Mouse (Mus musculus) CH12.LX (cell line): ENCODE data around the gene Procr. TPM values are rescaled to one million over a fixed set of nuclear protein-coding genes. Genes with fewer than 3 reads are reported as not detected.

Experiments
- DNase-seq: peaks from one replicate; pipeline ENCODE4 v3.0.0-alpha.2; 2013; ENCODE audit errors: extremely low read depth
- H3K27ac ChIP-seq: 2 replicates; pipeline ENCODE4 v1.5.1; 2012; ENCODE audit warnings: low read depth, mild to moderate bottlenecking, control low read depth, moderate library complexity; ENCODE audit not compliant: insufficient read depth
- H3K27me3 ChIP-seq: replicated peaks from 2 replicates; pipeline ENCODE3; 2012; ENCODE audit warnings: inconsistent platforms
- H3K36me3 ChIP-seq, 2 experiments: replicated peaks in 1 of 2; 2 replicates each; pipeline versions ENCODE3 to v1.6.1; 2012; ENCODE audit warnings: inconsistent platforms in 1 of 2, low read length in 1 of 2, mild to moderate bottlenecking in 1 of 2, mixed read lengths in 1 of 2, moderate library complexity in 1 of 2; ENCODE audit not compliant: control insufficient read depth in 1 of 2, insufficient read depth in 1 of 2
- H3K4me1 ChIP-seq, 2 experiments: 2 replicates each; pipeline ENCODE4 v1.6.1; 2012; ENCODE audit warnings: inconsistent platforms in 1 of 2, moderate library complexity in 1 of 2; ENCODE audit not compliant: insufficient read depth in 2 of 2, control insufficient read depth in 1 of 2
- H3K4me2 ChIP-seq: 2 replicates; pipeline ENCODE4 v1.6.1; 2012; ENCODE audit warnings: low read depth, mild to moderate bottlenecking, control low read depth; ENCODE audit not compliant: poor library complexity, insufficient read depth, severe bottlenecking
- H3K4me3 ChIP-seq, 3 experiments: fragments of 150-350 bp in 1 of 3; sonication (generic) in 1 of 3; replicated peaks in 1 of 3; 2 replicates each; pipeline versions ENCODE3 to v1.5.1; 2011 to 2012; ENCODE audit warnings: low read depth in 2 of 3, low read length in 2 of 3, mild to moderate bottlenecking in 2 of 3, moderate library complexity in 2 of 3, control low read depth in 1 of 3, improper control_type of control experiment in 1 of 3, inconsistent platforms in 1 of 3, mixed read lengths in 1 of 3; ENCODE audit not compliant: poor library complexity in 1 of 3
- H3K79me2 ChIP-seq: replicated peaks from 2 replicates; pipeline ENCODE4 v1.6.1; 2012; ENCODE audit warnings: mild to moderate bottlenecking, moderate library complexity; ENCODE audit not compliant: control insufficient read depth, poor library complexity, insufficient read depth, severe bottlenecking; ENCODE audit errors: extremely low read depth
- H3K9ac ChIP-seq: 2 replicates; pipeline ENCODE4 v1.6.1; 2012; ENCODE audit warnings: low read depth, mild to moderate bottlenecking, control low read depth, moderate library complexity; ENCODE audit not compliant: insufficient read depth
- H3K9me3 ChIP-seq: replicated peaks from 2 replicates; pipeline ENCODE3; 2012; ENCODE audit warnings: low read length, inconsistent platforms, mixed read lengths
- CTCF ChIP-seq, 2 experiments: IDR thresholded peaks in 1 of 2; conservative IDR thresholded peaks in 1 of 2; 2 replicates each; pipeline ENCODE4 v1.5.1; 2011 to 2012; ENCODE audit warnings: low read depth in 2 of 2, low read length in 2 of 2, improper control_type of control experiment in 1 of 2, inconsistent platforms in 1 of 2, mild to moderate bottlenecking in 1 of 2, moderate library complexity in 1 of 2
- E2F4 ChIP-seq: IDR thresholded peaks from 2 replicates; pipeline ENCODE4 v1.6.1; 2011; ENCODE audit warnings: low read depth, low read length, improper control_type of control experiment; ENCODE audit not compliant: insufficient replicate concordance
- ELF1 ChIP-seq: IDR thresholded peaks from 2 replicates; pipeline ENCODE4 v1.6.1; 2014; ENCODE audit warnings: low read depth, mild to moderate bottlenecking, inconsistent platforms, low read length, improper control_type of control experiment
- ETS1 ChIP-seq: conservative IDR thresholded peaks from 2 replicates; pipeline ENCODE4 v1.6.1; 2012; ENCODE audit warnings: low read depth, mild to moderate bottlenecking, inconsistent platforms, low read length, improper control_type of control experiment, moderate library complexity
- GABPA ChIP-seq: IDR thresholded peaks from 2 replicates; pipeline ENCODE4 v1.6.1; 2012; ENCODE audit warnings: low read depth, low read length, improper control_type of control experiment, inconsistent platforms; ENCODE audit not compliant: insufficient replicate concordance
- HCFC1 ChIP-seq: IDR thresholded peaks from 2 replicates; pipeline ENCODE4 v1.6.1; 2012; ENCODE audit warnings: low read depth, mild to moderate bottlenecking, inconsistent platforms, low read length, improper control_type of control experiment
- IRF4 ChIP-seq: IDR thresholded peaks from 2 replicates; pipeline ENCODE4 v1.6.1; 2014; ENCODE audit warnings: low read depth, mild to moderate bottlenecking, inconsistent platforms, low read length, improper control_type of control experiment
- JUN ChIP-seq: IDR thresholded peaks from 2 replicates; pipeline ENCODE4 v1.6.1; 2011; ENCODE audit warnings: low read depth, mild to moderate bottlenecking, low read length, improper control_type of control experiment, moderate library complexity; ENCODE audit not compliant: insufficient read depth
- JUND ChIP-seq: conservative IDR thresholded peaks from 2 replicates; pipeline ENCODE4 v1.6.1; 2011; ENCODE audit warnings: low read depth, low read length, improper control_type of control experiment
- KAT2A ChIP-seq: IDR thresholded peaks from 2 replicates; pipeline ENCODE4 v1.6.1; 2012; ENCODE audit warnings: low read length, improper control_type of control experiment, inconsistent platforms; ENCODE audit not compliant: insufficient replicate concordance
- MAZ ChIP-seq: IDR thresholded peaks from 2 replicates; pipeline ENCODE4 v1.6.1; 2012; ENCODE audit warnings: low read depth, mild to moderate bottlenecking, inconsistent platforms, low read length, improper control_type of control experiment, moderate library complexity
- MEF2A ChIP-seq: IDR thresholded peaks from 2 replicates; pipeline ENCODE4 v1.6.1; 2014; ENCODE audit warnings: low read depth, mild to moderate bottlenecking, inconsistent platforms, low read length, improper control_type of control experiment, borderline replicate concordance
- MXI1 ChIP-seq: IDR thresholded peaks from 2 replicates; pipeline ENCODE4 v1.6.1; 2011; ENCODE audit warnings: mild to moderate bottlenecking, low read depth, low read length, improper control_type of control experiment
- NELFE ChIP-seq: IDR thresholded peaks from 2 replicates; pipeline ENCODE4 v1.6.1; 2011; ENCODE audit warnings: low read depth, low read length, improper control_type of control experiment
- NRF1 ChIP-seq: IDR thresholded peaks from 2 replicates; pipeline ENCODE4 v1.6.1; 2014; ENCODE audit warnings: low read depth, mild to moderate bottlenecking, inconsistent platforms, low read length, improper control_type of control experiment, moderate library complexity
- PAX5 ChIP-seq: IDR thresholded peaks from 2 replicates; pipeline ENCODE4 v1.6.1; 2012; ENCODE audit warnings: low read length, inconsistent platforms, mixed read lengths
- POLR2A ChIP-seq: IDR thresholded peaks from 2 replicates; pipeline ENCODE4 v1.6.1; 2011; ENCODE audit warnings: low read depth, mild to moderate bottlenecking, improper control_type of control experiment, low read length
- RCOR1 ChIP-seq: conservative IDR thresholded peaks from 2 replicates; pipeline ENCODE4 v1.6.1; 2012; ENCODE audit warnings: low read depth, mild to moderate bottlenecking, inconsistent platforms, low read length, improper control_type of control experiment
- TCF12 ChIP-seq: IDR thresholded peaks from 2 replicates; pipeline ENCODE4 v1.6.1; 2014; ENCODE audit warnings: low read depth, mild to moderate bottlenecking, inconsistent platforms, low read length, improper control_type of control experiment
- USF1 ChIP-seq: IDR thresholded peaks from 2 replicates; pipeline ENCODE4 v1.6.1; 2014; ENCODE audit warnings: low read depth, mild to moderate bottlenecking, inconsistent platforms, low read length, improper control_type of control experiment
- ZKSCAN1 ChIP-seq: IDR thresholded peaks from 2 replicates; pipeline ENCODE4 v1.6.1; 2012; ENCODE audit warnings: low read depth, inconsistent platforms, low read length, improper control_type of control experiment, borderline replicate concordance
- ZNF384 ChIP-seq: IDR thresholded peaks from 2 replicates; pipeline ENCODE4 v1.6.1; 2012; ENCODE audit warnings: low read depth, low read length, improper control_type of control experiment, inconsistent platforms
- dilution Hi-C: fragments of 300-500 bp; cut with MboI; formaldehyde crosslinking; loops from 2 replicates; pipeline ENCODE4 v1.14.3; 2020; ENCODE audit warnings: low sequenced_read_pairs; ENCODE audit not compliant: extremely low pct_unique_long_range_greater_than_20kb, extremely low pct_ligation_motif_present
- in situ Hi-C: fragments of 300-500 bp; cut with MboI; formaldehyde crosslinking; loops from 3 replicates; pipeline ENCODE4 v1.14.3; 2019; ENCODE audit warnings: low sequenced_read_pairs, low pct_ligation_motif_present, low pct_unique_long_range_greater_than_20kb, mixed read lengths
- polyA plus RNA-seq: library from polyadenylated mRNA; unstranded; fragments of >175 nt; gene quantifications from 2 replicates; pipeline ENCODE4 v1.2.1, GENCODE M21; 2012; ENCODE audit warnings: low read depth; ENCODE audit not compliant: insufficient read length
- total RNA-seq, 2 experiments: library from RNA; depleted of rRNA; stranded (reverse); fragments of 300-350 nt in 1 of 2; fragments of >200 nt in 1 of 2; gene quantifications; 2 replicates each; pipeline ENCODE4 v1.2.3; 2012 to 2014

Gene Procr
- total and polyA plus RNA-seq, 3 experiments, result 0.14 to 2.8 TPM; not detected in 1

GRCm38 (mm10) chr2:155779506-155779905 lies 28.6 kb downstream of the Procr start:
- in situ Hi-C loops (no loop called here), dilution Hi-C loops (no loop called here)
- Histone ChIP-seq H3K36me3 (no peaks in the 10 kb centered on the region), H3K9me3 (peaks cover 5% of the 10 kb centered on the region), H3K4me1 (peaks cover 5 to 6% of the 10 kb centered on the region in 2 experiments), H3K27ac (no peak overlapping the region), H3K4me2 (no peak overlapping the region), H3K27me3 (peaks cover 54% of the 10 kb centered on the region)
- no peak for DNase-seq
- TF ChIP-seq MEF2A, result no peak
- no peak for TF ChIP-seq MXI1
- no peak for TF ChIP-seq NRF1
- TF ChIP-seq IRF4, result no peak
- TF ChIP-seq POLR2A, result no peak
- no peak for TF ChIP-seq GABPA
- no peak for TF ChIP-seq USF1
- TF ChIP-seq ETS1, result no peak
- TF ChIP-seq ZNF384, result no peak
- TF ChIP-seq, all 38 proteins: peak for 0
- H3K4me3 ChIP-seq, result no peak overlapping the region
- H3K9ac ChIP-seq, result no peak overlapping the region
- no peaks in the 10 kb centered on the region for H3K79me2 ChIP-seq

DNA sequence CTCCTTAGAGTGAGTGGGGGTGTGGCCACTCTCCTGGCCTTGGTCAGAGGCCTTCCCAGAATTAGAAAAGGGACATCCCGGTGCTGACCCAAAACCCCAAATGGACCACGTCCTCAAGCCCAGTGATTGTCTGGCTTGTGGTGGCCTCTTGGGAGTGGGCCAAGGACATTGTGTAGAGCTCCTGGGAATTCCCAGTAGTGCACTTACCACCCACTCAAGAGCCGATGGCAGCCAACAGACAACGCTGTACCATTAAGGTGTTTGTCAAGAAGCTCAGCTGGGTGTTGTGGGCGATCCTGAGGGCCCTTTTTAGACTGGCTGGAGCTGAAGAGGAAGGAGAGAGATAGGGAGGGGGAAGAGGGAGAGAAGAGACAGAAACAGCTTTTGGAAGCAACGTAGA lies 33.6 kb downstream of the Procr start:
- dilution Hi-C loops, result no loop called here
- peaks cover 59% of the 10 kb centered on the region for H3K27me3 ChIP-seq

DNA sequence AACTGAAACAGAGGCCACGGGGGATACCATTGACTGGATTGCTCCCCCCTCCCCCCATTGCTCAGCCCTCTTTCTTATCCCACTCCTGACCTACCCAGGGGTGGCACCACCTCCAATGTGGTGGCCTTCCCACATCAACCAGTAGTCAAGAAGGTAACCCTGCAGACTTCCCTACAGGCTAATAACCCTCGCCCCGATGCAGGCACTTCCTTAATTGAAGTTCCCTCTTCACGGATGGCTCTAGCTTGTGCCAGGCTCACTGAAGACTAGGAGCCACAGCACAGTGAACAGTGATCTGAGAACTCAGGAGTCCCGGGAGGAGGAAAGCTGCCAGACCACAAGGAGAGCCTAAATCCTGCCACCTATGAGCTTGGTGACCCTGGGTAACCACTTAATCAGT lies 36.0 kb downstream of the Procr start:
- H3K4me2 ChIP-seq, result no peak overlapping the region
- in situ Hi-C loops, result no loop called here
- no peak for DNase-seq
- no peaks in the 10 kb centered on the region for H3K36me3 ChIP-seq
- TF ChIP-seq TCF12 (no peak), MAZ (no peak), ZNF384 (no peak), PAX5 (no peak), JUN (no peak), KAT2A (no peak), ZKSCAN1 (no peak), CTCF (conservative IDR thresholded peaks at IDR 0.05 in 1 of 2, IDR thresholded peaks at IDR 0.05 in 1 of 2; ENCODE audit: low read depth in 2 of 2, low read length in 2 of 2) (no peak), JUND (no peak), POLR2A (no peak)
- H3K27me3 ChIP-seq, result peaks cover 67% of the 10 kb centered on the region
- no peaks in the 10 kb centered on the region for H3K9me3 ChIP-seq
- peaks cover 0 to 2% of the 10 kb centered on the region in 2 experiments; a peak in 1 of 4 replicates for H3K4me1 ChIP-seq
- dilution Hi-C loops, result no loop called here
- no peak overlapping the region for H3K4me3 ChIP-seq
- no peak overlapping the region for H3K27ac ChIP-seq
- no peaks in the 10 kb centered on the region for H3K79me2 ChIP-seq
- no peak overlapping the region for H3K9ac ChIP-seq

More for the DNA sequence above, 33.6 kb downstream of the Procr start:
- Histone ChIP-seq H3K27ac (no peak overlapping the region), H3K4me2 (no peak overlapping the region), H3K9ac (no peak overlapping the region), H3K4me1 (no peaks in the 10 kb centered on the region; a peak in 1 of 4 replicates), H3K4me3 (no peak overlapping the region), H3K79me2 (no peaks in the 10 kb centered on the region), H3K9me3 (no peaks in the 10 kb centered on the region), H3K36me3 (no peaks in the 10 kb centered on the region)
- no peak for DNase-seq
- in situ Hi-C loops, result no loop called here
- TF ChIP-seq HCFC1 (no peak), ZKSCAN1 (no peak), GABPA (no peak), MAZ (no peak), ELF1 (no peak), E2F4 (no peak), RCOR1 (no peak), ZNF384 (no peak), NELFE (no peak)
